Mouse (Mus musculus) urinary bladder, postnatal 36 days (tissue): Measurements from ENCODE around the gene Hsd3b7.
"Not testable (repeated sequence)": the region's sequence is repeated elsewhere in the genome, so short reads cannot be mapped to it uniquely, and the experiment has no call there.

Experiments
- DNase-seq, 2 experiments: peaks; one replicate each; pipeline ENCODE4 v3.0.0; 2022; ENCODE audit warnings: low spot score in 2 of 2, mixed read lengths in 1 of 2

The Hsd3b7 gene

GRCm38 (mm10) chr7:127775837-127776236 lies 24.6 kb upstream of the Hsd3b7 start:
- not testable (repeated sequence) for DNase-seq

- peak; percentile 81 to 88 for DNase-seq
Measured at GRCm38 (mm10) chr7:127776426-127776825, 24.0 kb upstream of the Hsd3b7 start, which contains the start of gene Setd1a. Setd1a (plus strand) TSS chr7:127776670.

- peak; percentile 92 to 96 for DNase-seq
Measured at GRCm38 (mm10) chr7:127776878-127777473, 23.4 kb upstream of the Hsd3b7 start.

GRCm38 (mm10) chr7:127777474-127778266 lies 22.7 kb upstream of the Hsd3b7 start:
- peak; percentile 32 to 53 for DNase-seq

GRCm38 (mm10) chr7:127778350-127778749 lies 22.1 kb upstream of the Hsd3b7 start:
- DNase-seq, result no peak

GRCm38 (mm10) chr7:127785308-127785707 lies 15.1 kb upstream of the Hsd3b7 start, which contains the start of gene Gm49388:
Gm49388 (plus strand) TSS chr7:127785608.
- DNase-seq, result no peak

- no peak for DNase-seq
Measured at GRCm38 (mm10) chr7:127797076-127797845, 3.1 kb upstream of the Hsd3b7 start.

- DNase-seq, result no peak
Measured at GRCm38 (mm10) chr7:127798591-127798990, 1.8 kb upstream of the Hsd3b7 start.

GRCm38 (mm10) chr7:127799211-127799610 lies 1.2 kb upstream of the Hsd3b7 start:
- DNase-seq, result no peak

GRCm38 (mm10) chr7:127799738-127800137 lies 666 bp upstream of the Hsd3b7 start:
- no peak for DNase-seq

GRCm38 (mm10) chr7:127801010-127801621 lies 712 bp downstream of the Hsd3b7 start:
- peak; percentile 31 to 33 for DNase-seq

GRCm38 (mm10) chr7:127802313-127802712 lies 1.9 kb downstream of the Hsd3b7 start:
- DNase-seq, result no peak

GRCm38 (mm10) chr7:127808821-127809220 lies 8.4 kb downstream of the Hsd3b7 start:
- DNase-seq, result no peak

- DNase-seq, result no peak
Measured at GRCm38 (mm10) chr7:127809846-127810245, 9.4 kb downstream of the Hsd3b7 start.

GRCm38 (mm10) chr7:127810650-127811049 lies 10.2 kb downstream of the Hsd3b7 start:
- DNase-seq, result no peak

GRCm38 (mm10) chr7:127811240-127811639 lies 10.8 kb downstream of the Hsd3b7 start:
- no peak for DNase-seq

GRCm38 (mm10) chr7:127812292-127812691 lies 11.9 kb downstream of the Hsd3b7 start:
- DNase-seq, result no peak

GRCm38 (mm10) chr7:127813821-127814220 lies 13.4 kb downstream of the Hsd3b7 start:
- DNase-seq, result no peak

- DNase-seq, result peak in 1 of 2 experiments; percentile 83
Measured at GRCm38 (mm10) chr7:127814241-127814921, 14.0 kb downstream of the Hsd3b7 start.

GRCm38 (mm10) chr7:127815116-127815665 lies 14.8 kb downstream of the Hsd3b7 start:
- no peak for DNase-seq
